Mouse (Mus musculus): ENCODE measurements around the gene Nolc1.

Gene Nolc1

GRCm38 (mm10) chr19:46042476-46043011 lies 33.1 kb upstream of the Nolc1 start:
- peak in 1 of 2 experiments; percentile 71 for DNase-seq

- peak in 1 of 2 experiments; percentile 58 for DNase-seq
These were observed 32.3 kb upstream of the Nolc1 start for GRCm38 (mm10) chr19:46043380-46043779.

DNA sequence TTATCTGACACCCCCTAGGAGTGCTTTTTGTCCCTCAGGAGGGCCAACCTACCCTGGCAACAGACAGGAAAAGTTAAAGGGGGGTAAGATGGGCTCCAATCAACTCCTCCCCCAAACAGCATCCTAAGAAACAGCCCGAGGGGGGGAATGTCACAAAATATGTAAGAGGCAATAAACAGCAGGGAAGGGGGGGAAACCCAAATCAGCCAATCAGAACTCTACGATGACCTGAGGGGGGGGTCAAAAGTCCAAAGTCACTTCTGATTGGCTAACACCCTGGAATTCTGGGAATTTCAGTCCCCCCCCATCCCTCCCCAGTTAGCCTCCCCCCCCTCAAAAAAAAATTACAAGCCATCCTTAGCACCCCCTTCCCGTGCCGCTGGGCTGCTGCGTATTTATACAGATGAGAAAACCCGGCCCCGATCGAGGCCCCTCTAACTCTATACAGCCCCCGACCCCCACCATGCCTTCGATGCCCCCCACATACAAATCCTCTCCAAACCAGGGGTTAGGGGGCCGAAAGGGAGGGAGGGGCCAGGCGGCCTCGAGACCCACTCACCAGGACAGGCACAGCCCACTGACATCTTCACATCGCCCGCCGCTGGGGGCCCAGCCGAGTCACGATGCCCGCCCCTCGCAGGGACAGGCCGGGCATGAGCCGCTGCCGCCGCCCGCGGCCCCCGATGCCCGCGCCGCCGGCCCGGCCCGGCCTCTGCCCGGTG lies 31.2 kb upstream of the Nolc1 start, which contains the start of gene Pprc1:
Gene Pprc1 (plus strand): TSS at position 616 of the 722 bp plus-strand sequence.
- DNase-seq: peak; percentile 73 to 82

DNA sequence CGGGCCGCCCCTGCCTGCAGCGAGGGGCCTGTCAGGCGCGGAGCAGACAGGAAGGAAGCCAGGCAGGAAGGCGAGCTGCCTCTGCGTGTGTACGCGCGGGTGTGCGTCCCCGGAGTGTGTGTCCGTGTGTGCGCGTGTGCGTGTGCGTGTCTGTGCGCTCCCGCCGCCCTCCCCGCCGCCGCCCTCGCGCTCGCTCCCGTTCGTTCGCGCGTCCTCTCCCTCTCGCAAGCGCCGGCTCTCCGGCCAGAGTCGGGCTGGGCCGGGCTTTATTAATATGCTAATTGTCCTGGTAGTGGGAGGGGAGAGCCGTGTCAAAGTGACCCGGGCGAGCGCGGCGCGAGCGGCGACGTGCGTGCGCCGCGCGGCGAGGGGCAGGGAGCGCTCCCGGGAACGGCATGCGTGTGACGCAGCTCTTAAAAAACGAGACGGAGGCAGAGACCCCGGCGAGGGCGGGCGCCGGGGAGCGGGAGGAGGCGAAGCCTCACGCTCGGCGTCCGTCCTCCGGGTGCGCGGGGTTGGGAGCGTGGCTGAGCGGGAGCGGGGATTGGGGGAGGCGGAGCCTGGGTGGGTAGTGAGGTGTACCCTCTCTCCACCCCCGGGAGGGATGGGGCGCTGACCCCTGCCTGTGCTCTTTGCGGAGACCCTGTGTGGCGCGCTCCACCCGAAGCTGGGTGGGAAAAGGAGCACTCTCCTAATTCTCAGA lies 30.5 kb upstream of the Nolc1 start, which contains the start of gene Ldb1:
Gene Ldb1 (minus strand): TSS at position 222 of the 703 bp plus-strand sequence.
- peak; percentile 87 to 94 for DNase-seq

DNA sequence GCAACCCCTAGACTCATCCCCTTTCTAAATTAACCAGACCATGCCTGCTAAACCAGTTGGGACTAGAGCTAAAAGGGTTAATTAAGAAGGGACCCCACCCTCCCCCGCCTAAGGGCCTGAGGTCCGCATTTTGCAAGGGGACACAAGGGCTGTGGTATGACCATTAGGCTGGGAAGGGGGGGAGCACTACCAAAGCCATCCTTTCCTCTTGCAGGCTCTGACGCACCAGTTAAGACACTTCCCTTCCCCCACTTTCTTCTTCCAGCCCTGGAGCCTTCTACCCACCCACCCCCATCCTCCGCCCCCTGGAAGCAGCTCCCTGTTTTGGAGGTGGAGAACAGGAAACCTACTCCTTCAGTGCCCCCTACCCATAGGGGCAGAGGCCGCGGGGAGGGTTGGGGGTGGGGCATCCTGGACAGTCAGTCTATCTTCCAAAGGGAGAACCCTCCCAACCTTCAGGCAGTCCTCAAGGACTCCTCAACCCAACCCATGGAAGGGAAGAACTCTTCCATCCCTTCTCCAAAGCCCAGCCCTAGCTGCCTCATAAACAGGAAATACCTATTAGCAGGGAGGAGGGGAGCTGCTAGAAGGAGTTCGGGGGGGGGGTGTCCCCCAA lies 29.9 kb upstream of the Nolc1 start:
- DNase-seq: peak; percentile 62 to 84

GRCm38 (mm10) chr19:46046621-46047025 lies 29.0 kb upstream of the Nolc1 start:
- peak in 1 of 2 experiments; percentile 53 for DNase-seq

GRCm38 (mm10) chr19:46047426-46047825 lies 28.2 kb upstream of the Nolc1 start:
- no peak for DNase-seq

DNA sequence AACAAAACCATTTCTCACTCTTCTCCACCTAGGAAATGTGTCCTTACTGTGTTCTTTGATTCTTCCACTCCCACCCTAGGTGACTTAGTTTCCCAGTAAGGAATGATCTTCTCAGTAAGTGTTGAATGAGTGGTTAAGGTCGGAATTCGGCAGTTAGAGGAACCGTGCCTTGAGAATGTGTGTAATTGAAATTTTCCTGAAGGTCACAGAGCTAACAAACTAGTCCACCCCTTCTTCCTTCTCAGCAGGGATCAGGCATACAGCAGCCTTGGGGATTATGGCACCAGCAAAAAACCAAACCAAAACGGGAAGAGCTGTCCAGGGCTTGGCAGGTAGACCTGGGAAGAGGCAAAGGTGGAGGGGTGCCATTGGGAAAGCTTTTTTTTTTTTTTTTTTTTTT lies 26.5 kb upstream of the Nolc1 start:
- peak in 1 of 2 experiments; percentile 16 for DNase-seq

DNA sequence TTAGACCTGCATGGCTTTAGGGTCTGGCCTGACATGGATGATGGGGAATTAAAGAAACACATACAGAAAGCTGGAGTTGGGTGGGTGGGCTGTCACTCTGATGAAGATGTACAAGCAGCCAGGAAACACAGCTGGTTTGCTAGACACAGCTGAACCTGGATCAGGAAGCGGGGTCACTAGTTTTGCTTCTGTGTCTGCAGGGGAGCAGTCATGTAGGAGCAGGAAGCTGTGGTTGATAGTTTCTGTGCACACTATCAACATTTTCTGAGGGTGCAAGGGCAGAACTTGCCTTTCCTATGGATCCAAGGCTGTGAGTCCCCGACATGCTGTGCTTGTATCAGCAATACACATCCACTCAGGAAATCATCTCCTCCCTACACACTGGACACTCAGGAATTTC lies 25.2 kb upstream of the Nolc1 start:
- peak in 1 of 2 experiments; percentile 25 for DNase-seq

GRCm38 (mm10) chr19:46055752-46056387 lies 19.8 kb upstream of the Nolc1 start:
- DNase-seq: no peak

DNA sequence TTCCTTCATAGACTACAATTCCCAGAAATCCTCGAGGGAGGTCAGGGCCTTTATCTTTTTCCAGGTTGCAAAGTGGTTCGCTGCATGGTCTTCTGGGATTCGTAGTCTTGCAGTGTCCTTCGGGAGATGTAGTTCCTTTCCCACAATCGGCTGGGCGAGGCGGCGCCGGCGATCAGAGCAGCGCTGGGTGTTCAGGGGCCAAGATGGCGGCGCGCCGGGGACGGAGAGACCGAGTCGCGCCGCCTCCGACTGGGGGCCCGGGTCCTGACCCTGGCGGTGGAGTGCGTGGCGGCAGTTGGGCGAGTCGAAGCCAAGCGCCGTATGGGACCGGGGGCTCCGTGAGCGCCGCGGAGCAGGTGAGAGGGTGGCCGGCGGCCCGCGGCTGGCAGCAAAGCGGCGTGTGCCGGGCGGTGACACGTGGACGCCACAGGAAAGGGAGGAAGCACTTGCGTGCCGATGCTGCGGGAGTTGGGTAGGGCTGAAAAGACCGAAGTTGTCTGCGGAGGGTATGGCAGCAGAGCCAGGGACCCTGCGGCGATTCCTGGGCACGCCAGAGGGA lies 19.2 kb upstream of the Nolc1 start:
- DNase-seq: peak; percentile 93 to 96

DNA sequence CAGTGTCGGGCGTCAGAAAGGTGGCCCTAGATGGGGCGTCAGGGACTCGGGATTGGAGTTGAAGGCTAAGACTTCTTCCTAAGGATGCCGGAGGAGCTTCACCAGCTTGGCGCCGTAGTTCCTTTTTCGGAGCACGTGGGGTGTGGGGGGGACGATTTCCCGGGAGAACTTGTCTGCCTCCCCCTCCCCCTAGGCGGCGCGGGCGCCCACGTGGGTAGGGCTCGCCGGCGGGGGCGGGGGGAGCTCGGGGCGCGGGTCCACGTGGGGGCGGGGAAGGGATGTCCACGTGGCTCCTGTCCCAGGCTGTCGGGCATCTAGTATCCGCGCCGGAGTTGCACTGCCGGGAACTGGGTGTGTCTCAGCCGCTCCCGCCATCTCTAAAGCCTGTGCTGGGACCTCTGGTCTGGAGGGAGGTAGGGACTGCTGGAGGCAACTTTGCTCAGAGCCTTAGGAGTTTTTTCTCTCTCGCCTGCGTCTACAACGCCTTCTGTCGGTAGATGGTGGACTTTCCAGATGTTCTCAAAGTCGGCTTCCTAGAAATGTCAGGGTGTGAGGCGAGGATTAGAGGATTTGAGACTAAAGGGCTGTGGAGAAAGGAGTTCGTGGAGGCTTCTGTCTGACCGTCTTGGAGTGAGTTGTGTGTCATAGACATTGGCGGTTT lies 18.6 kb upstream of the Nolc1 start:
- peak; percentile 83 to 93 for DNase-seq

- DNase-seq: no peak
These were observed 17.2 kb upstream of the Nolc1 start for GRCm38 (mm10) chr19:46058466-46058865.

DNA sequence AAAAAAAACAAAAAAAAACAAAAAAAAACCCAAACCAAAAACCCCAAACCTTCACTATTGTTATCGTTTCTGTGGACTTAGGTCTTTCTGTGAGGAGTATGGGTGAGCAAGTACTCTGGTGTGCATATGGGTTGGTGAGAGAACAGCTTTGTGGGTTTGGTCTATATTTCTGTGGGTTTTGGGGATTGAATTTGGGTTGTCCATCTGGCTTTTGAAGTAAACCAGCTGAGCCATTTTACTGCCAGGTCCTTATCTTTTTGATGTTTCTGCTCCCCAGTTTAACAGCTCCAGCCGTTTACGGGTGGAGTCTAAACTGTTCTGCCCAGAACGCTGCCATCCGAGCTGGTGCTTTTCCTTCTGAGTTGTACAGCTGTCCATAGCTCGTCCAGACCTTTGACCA lies 14.8 kb upstream of the Nolc1 start:
- DNase-seq: no peak

DNA sequence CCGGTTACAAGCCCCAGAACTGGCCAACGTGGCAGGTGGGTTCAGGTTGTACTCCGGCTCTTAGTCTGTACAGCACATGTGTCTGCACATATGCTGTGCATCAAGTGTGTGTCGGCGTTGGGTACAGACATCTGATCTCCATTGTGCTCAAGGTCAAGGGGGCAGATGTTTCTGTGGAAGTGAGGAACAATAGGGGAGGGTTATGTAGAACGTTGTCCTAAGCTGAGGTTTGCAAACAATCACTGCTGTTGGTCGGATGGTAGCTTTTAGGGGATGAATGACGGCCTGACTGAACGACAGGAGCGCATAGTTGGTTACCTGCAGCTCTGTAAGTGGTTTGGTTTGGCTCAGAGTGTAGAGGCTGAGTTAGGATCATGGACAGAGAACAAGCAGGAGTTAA lies 7.6 kb upstream of the Nolc1 start:
- no peak for DNase-seq

DNA sequence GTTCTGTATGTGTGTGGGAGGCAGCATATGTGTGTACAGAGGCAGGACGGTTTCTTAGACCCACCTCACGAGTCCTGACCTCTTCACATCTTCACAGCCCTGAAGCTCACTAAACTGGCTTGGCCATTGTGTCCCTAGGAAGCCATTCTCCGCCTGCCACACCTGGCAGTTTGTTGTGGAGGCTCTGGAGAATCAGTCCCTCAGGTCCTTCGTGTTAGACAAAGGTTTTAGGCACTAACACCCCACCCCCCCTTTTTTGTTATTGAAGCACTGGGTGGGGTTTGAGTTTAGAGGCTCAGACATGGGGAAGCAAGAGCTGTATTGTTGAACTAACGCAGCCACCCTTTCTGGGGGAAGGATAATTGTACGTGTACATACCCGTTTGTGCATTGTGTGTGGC lies 2.4 kb upstream of the Nolc1 start:
- DNase-seq: no peak

DNA sequence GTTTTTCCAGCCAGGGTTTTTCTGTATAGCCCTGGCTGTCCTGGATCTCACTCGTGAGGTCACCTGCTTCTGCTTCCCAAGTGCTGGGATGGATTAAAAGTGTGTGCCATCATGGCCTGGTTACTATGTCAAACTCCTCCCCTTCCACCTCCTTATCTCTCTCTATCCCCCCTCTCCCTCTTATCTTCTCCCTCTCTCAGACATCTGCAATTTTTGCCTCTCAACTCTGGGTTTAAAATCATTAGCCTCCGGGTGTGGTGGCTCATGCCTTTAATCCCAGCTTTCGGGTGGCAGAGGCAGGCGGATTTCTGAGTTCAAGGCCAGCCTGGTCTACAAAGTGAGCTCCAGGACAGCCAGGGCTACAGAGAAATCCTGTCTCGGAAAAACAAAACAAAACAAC lies 1.4 kb upstream of the Nolc1 start:
- no peak for DNase-seq

DNA sequence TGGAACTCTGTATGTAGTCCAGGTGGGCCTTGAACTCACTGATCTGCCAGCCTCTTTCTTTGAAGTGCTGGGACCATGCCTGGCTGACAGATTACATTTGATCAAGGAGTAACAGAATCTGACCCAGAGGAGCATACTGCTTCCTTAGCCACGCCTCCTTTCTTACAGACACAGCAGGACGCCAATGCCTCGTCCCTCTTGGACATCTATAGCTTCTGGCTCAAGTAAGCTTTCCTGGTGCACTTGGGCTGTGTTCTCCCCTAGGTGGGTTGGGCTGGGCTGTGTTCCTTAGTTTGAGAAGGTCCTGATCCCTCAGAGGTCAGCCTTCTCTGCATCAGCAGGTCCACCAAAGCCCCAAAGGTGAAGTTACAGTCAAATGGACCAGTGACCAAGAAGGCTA lies 2.9 kb downstream of the Nolc1 start:
- no peak for DNase-seq

DNA sequence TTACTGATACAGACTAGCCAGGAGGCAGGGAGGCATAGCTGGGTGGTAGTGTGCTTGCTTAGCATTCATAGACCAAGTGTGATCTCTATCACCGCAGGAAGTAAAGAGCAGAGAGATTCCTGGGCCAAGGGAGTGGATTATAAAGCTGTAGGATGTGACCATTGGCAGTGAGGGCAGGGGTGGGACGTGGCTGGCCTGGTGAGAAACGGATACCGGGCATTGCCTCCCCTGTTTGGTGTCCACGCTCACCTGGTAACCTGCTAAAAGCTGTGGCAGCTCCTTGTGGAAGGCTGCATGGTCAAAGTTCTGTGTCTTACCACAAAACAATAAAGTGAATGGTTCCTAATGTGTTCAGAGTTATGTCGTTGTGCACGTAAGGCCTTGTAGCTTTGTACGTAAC lies 9.5 kb downstream of the Nolc1 start:
- DNase-seq: no peak

GRCm38 (mm10) chr19:46086337-46086736 lies 10.7 kb downstream of the Nolc1 start:
- peak in 1 of 2 experiments; percentile 69 for DNase-seq

GRCm38 (mm10) chr19:46087871-46088270 lies 12.2 kb downstream of the Nolc1 start:
- peak in 1 of 2 experiments; percentile 13 for DNase-seq

DNA sequence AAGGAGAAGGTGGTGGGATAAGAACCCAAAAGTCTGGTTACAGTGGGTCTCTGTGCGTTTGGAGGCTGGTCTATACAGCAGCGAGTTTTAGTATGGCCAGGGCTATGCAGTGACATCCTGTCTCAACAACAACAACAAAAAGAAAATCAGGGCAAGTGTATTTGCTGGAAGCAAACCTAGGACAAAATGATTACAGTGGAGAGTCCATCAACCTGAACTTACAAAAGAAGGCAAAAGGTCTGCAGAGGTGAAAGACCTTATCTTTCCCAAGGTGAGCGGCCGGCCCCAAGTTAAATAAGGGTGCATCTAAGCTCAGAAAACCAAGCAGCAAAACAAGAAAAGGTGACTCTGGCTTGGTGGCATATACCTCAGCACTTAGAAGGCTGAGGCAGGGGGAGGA lies 16.0 kb downstream of the Nolc1 start:
- DNase-seq: no peak

Measured in kidney, postnatal 25 days (tissue).